Mouse (Mus musculus): Measurements from ENCODE around the gene Ank2. TPM values are rescaled to one million over a fixed set of nuclear protein-coding genes. Genes with fewer than 3 reads are reported as not detected.
"Not testable (repeated sequence)": the region's sequence is repeated elsewhere in the genome, so short reads cannot be mapped to it uniquely, and the experiment has no call there.

Ank2 gene
- polyA plus RNA-seq, 1 experiment: 0.29 TPM

GRCm38 (mm10) chr3:127408684-127409550 lies 90.2 kb downstream of the Ank2 start:
- H3K4me3 ChIP-seq (replicated peaks): peak overlapping the region; percentile 39
- H3K4me1 ChIP-seq (ENCODE audit: control insufficient read depth): peaks cover 13% of the 10 kb centered on the region; the same call in 1 of the 2 replicates
- H3K36me3 ChIP-seq (ENCODE audit: control insufficient read depth): no peaks in the 10 kb centered on the region
- H3K9me3 ChIP-seq (ENCODE audit: control insufficient read depth, low read length): no peaks in the 10 kb centered on the region
- TF ChIP-seq GATA1 (IDR thresholded peaks at IDR 0.05; ENCODE audit: low read length): no peak
- no peak for TF ChIP-seq TAL1 (IDR thresholded peaks at IDR 0.05; ENCODE audit: low read length)
- peaks cover 10% of the 10 kb centered on the region for H3K27me3 ChIP-seq (ENCODE audit: control insufficient read depth)

- Histone ChIP-seq H3K36me3 (ENCODE audit: control insufficient read depth) (no peaks in the 10 kb centered on the region), H3K4me3 (replicated peaks) (peak overlapping the region; percentile 39), H3K4me1 (ENCODE audit: control insufficient read depth) (peaks cover 13% of the 10 kb centered on the region; the same call in 1 of the 2 replicates), H3K9me3 (ENCODE audit: control insufficient read depth, low read length) (no peaks in the 10 kb centered on the region), H3K27me3 (ENCODE audit: control insufficient read depth) (peaks cover 10% of the 10 kb centered on the region)
- TF ChIP-seq TAL1 (IDR thresholded peaks at IDR 0.05; ENCODE audit: low read length): no peak
- no peak for TF ChIP-seq GATA1 (IDR thresholded peaks at IDR 0.05; ENCODE audit: low read length)
These were observed 91.1 kb downstream of the Ank2 start for GRCm38 (mm10) chr3:127407868-127408574.

- Histone ChIP-seq H3K4me1 (ENCODE audit: control insufficient read depth) (peaks cover 13% of the 10 kb centered on the region; the same call in 1 of the 2 replicates), H3K4me3 (replicated peaks) (no peak overlapping the region), H3K9me3 (ENCODE audit: control insufficient read depth, low read length) (no peaks in the 10 kb centered on the region), H3K36me3 (ENCODE audit: control insufficient read depth) (no peaks in the 10 kb centered on the region), H3K27me3 (ENCODE audit: control insufficient read depth) (peaks cover 10% of the 10 kb centered on the region)
- TF ChIP-seq TAL1 (IDR thresholded peaks at IDR 0.05; ENCODE audit: low read length) (no peak), GATA1 (IDR thresholded peaks at IDR 0.05; ENCODE audit: low read length) (no peak)
These were observed 92.3 kb downstream of the Ank2 start for GRCm38 (mm10) chr3:127406883-127407282.

GRCm38 (mm10) chr3:127404371-127404770 lies 94.8 kb downstream of the Ank2 start:
- Histone ChIP-seq H3K27me3 (ENCODE audit: control insufficient read depth) (peaks cover 10% of the 10 kb centered on the region), H3K4me3 (replicated peaks) (no peak overlapping the region)

GRCm38 (mm10) chr3:127400976-127401375 lies 98.2 kb downstream of the Ank2 start:
- Histone ChIP-seq H3K27me3 (ENCODE audit: control insufficient read depth) (no peaks in the 10 kb centered on the region), H3K9me3 (ENCODE audit: control insufficient read depth, low read length) (peaks cover 3% of the 10 kb centered on the region; the same call in 1 of the 2 replicates), H3K4me3 (replicated peaks) (no peak overlapping the region), H3K36me3 (ENCODE audit: control insufficient read depth) (no peaks in the 10 kb centered on the region), H3K4me1 (ENCODE audit: control insufficient read depth) (no peaks in the 10 kb centered on the region)
- TF ChIP-seq GATA1 (IDR thresholded peaks at IDR 0.05; ENCODE audit: low read length) (no peak), TAL1 (IDR thresholded peaks at IDR 0.05; ENCODE audit: low read length) (no peak)

More at GRCm38 (mm10) chr3:127404371-127404770, 94.8 kb downstream of the Ank2 start:
- H3K36me3 ChIP-seq (ENCODE audit: control insufficient read depth): no peaks in the 10 kb centered on the region
- no peaks in the 10 kb centered on the region for H3K9me3 ChIP-seq (ENCODE audit: control insufficient read depth, low read length)
- peaks cover 13% of the 10 kb centered on the region; the same call in 1 of the 2 replicates for H3K4me1 ChIP-seq (ENCODE audit: control insufficient read depth)
- TF ChIP-seq TAL1 (IDR thresholded peaks at IDR 0.05; ENCODE audit: low read length) (no peak), GATA1 (IDR thresholded peaks at IDR 0.05; ENCODE audit: low read length) (no peak)

GRCm38 (mm10) chr3:127400468-127400867 lies 98.7 kb downstream of the Ank2 start:
- H3K9me3 ChIP-seq (ENCODE audit: control insufficient read depth, low read length); H3K4me3 ChIP-seq (replicated peaks); H3K4me1 ChIP-seq (ENCODE audit: control insufficient read depth); H3K27me3 ChIP-seq (ENCODE audit: control insufficient read depth); H3K36me3 ChIP-seq (ENCODE audit: control insufficient read depth): not testable (repeated sequence)

- Histone ChIP-seq H3K36me3 (ENCODE audit: control insufficient read depth) (no peaks in the 10 kb centered on the region), H3K9me3 (ENCODE audit: control insufficient read depth, low read length) (peaks cover 3% of the 10 kb centered on the region; the same call in 1 of the 2 replicates), H3K4me1 (ENCODE audit: control insufficient read depth) (no peaks in the 10 kb centered on the region), H3K4me3 (replicated peaks) (no peak overlapping the region), H3K27me3 (ENCODE audit: control insufficient read depth) (no peaks in the 10 kb centered on the region)
- TF ChIP-seq GATA1 (IDR thresholded peaks at IDR 0.05; ENCODE audit: low read length) (no peak), TAL1 (IDR thresholded peaks at IDR 0.05; ENCODE audit: low read length) (no peak)
These were observed 101.4 kb downstream of the Ank2 start for GRCm38 (mm10) chr3:127397774-127398173.

GRCm38 (mm10) chr3:127395202-127395601 lies 103.9 kb downstream of the Ank2 start:
- H3K4me3 ChIP-seq (replicated peaks): no peak overlapping the region
- peaks cover 3% of the 10 kb centered on the region; the same call in 1 of the 2 replicates for H3K9me3 ChIP-seq (ENCODE audit: control insufficient read depth, low read length)
- no peaks in the 10 kb centered on the region for H3K27me3 ChIP-seq (ENCODE audit: control insufficient read depth)
- TF ChIP-seq TAL1 (IDR thresholded peaks at IDR 0.05; ENCODE audit: low read length) (no peak), GATA1 (IDR thresholded peaks at IDR 0.05; ENCODE audit: low read length) (no peak)
- H3K36me3 ChIP-seq (ENCODE audit: control insufficient read depth): no peaks in the 10 kb centered on the region
- no peaks in the 10 kb centered on the region for H3K4me1 ChIP-seq (ENCODE audit: control insufficient read depth)

GRCm38 (mm10) chr3:127387016-127387517 lies 112.1 kb downstream of the Ank2 start:
- Histone ChIP-seq H3K9me3 (ENCODE audit: control insufficient read depth, low read length) (no peaks in the 10 kb centered on the region; the same call in 1 of the 2 replicates), H3K4me3 (replicated peaks) (no peak overlapping the region), H3K27me3 (ENCODE audit: control insufficient read depth) (no peaks in the 10 kb centered on the region), H3K4me1 (ENCODE audit: control insufficient read depth) (no peaks in the 10 kb centered on the region), H3K36me3 (ENCODE audit: control insufficient read depth) (no peaks in the 10 kb centered on the region)
- TF ChIP-seq GATA1 (IDR thresholded peaks at IDR 0.05; ENCODE audit: low read length) (no peak), TAL1 (IDR thresholded peaks at IDR 0.05; ENCODE audit: low read length) (no peak)
